Mouse (Mus musculus) liver, embryonic 14.5 days (tissue): ENCODE data around the gene Rpl18a. TPM values are rescaled to one million over a fixed set of nuclear protein-coding genes. Genes with fewer than 3 reads are reported as not detected.

Experiments used
- ATAC-seq: fragments of 200-750 bp; cut with Nextera tagmentation; 2 replicates; pipeline ENCODE4 v1.8.0; 2017; ENCODE audit warnings: moderate number of reproducible peaks, mild to moderate bottlenecking, moderate library complexity; ENCODE audit not compliant: insufficient read depth
- DNase-seq, 3 experiments: peaks; one replicate each; pipeline ENCODE4 v3.0.0-alpha.2; 2012 to 2013; ENCODE audit warnings: low read depth in 3 of 3, low spot score in 3 of 3
- H3K27ac ChIP-seq: fragments of 300-500 bp; sonication (generic); 2 replicates; pipeline ENCODE4 v1.5.1; 2014; ENCODE audit warnings: moderate library complexity, mild to moderate bottlenecking, control low read depth, inconsistent platforms
- H3K27me3 ChIP-seq: fragments of 300-500 bp; sonication (generic); 2 replicates; pipeline ENCODE4 v1.6.1; 2014; ENCODE audit warnings: mild to moderate bottlenecking, low read length, moderate library complexity; ENCODE audit not compliant: control insufficient read depth, insufficient read depth
- H3K36me3 ChIP-seq: fragments of 300-500 bp; sonication (generic); replicated peaks from 2 replicates; pipeline ENCODE4 v1.6.1; 2014; ENCODE audit warnings: low read depth; ENCODE audit not compliant: control insufficient read depth, insufficient read depth
- H3K4me1 ChIP-seq, 2 experiments: fragments of 200-500 bp in 1 of 2; fragments of 300-500 bp in 1 of 2; sonication (generic) in 1 of 2; replicated peaks; 2 replicates each; pipeline ENCODE4 v1.6.1; 2012 to 2014; ENCODE audit warnings: antibody characterized with exemption in 1 of 2, inconsistent platforms in 1 of 2, low read length in 1 of 2; ENCODE audit not compliant: control insufficient read depth in 2 of 2, insufficient read depth in 2 of 2
- H3K4me2 ChIP-seq: fragments of 300-500 bp; sonication (generic); 2 replicates; pipeline ENCODE4 v1.6.1; 2014; ENCODE audit warnings: low read depth, mild to moderate bottlenecking, control low read depth, moderate library complexity
- H3K4me3 ChIP-seq, 2 experiments: fragments of 200-500 bp in 1 of 2; fragments of 300-500 bp in 1 of 2; sonication (generic) in 1 of 2; 2 replicates each; pipeline ENCODE4 v1.5.1; 2012 to 2014; ENCODE audit warnings: low read depth in 2 of 2, low read length in 2 of 2, mild to moderate bottlenecking in 2 of 2, control low read depth in 1 of 2, inconsistent platforms in 1 of 2, moderate library complexity in 1 of 2; ENCODE audit not compliant: insufficient read depth in 1 of 2
- H3K9ac ChIP-seq: fragments of 300-500 bp; sonication (generic); replicated peaks from 2 replicates; pipeline ENCODE4 v1.6.1; 2014; ENCODE audit warnings: mild to moderate bottlenecking, control low read depth, moderate library complexity
- H3K9me3 ChIP-seq: fragments of 300-500 bp; sonication (generic); 2 replicates; pipeline ENCODE4 v1.6.1; 2016; ENCODE audit warnings: low read length, mixed read lengths; ENCODE audit not compliant: control insufficient read depth
- CTCF ChIP-seq: IDR thresholded peaks from 2 replicates; pipeline ENCODE4 v1.5.1; 2016; ENCODE audit warnings: antibody characterized with exemption, low read depth, control low read depth
- EP300 ChIP-seq: IDR thresholded peaks from 2 replicates; pipeline ENCODE4 v1.6.1; 2016; ENCODE audit warnings: antibody characterized with exemption, low read depth
- WGBS: fragments of 180-500 bp; shearing (Covaris S2); extraction: QIAGEN DNeasy Blood & Tissue Kit; methylation state at CpG from one replicate; pipeline ENCODE4 v1.1.7; 2014; ENCODE audit not compliant: insufficient replicate concordance; 5-methylcytosine and 5-hydroxymethylcytosine counted together
- polyA plus RNA-seq, 2 experiments: library from polyadenylated mRNA; depleted of rRNA in 1 of 2; stranded (reverse) in 1 of 2; unstranded in 1 of 2; fragments of >200 nt; fragmentation: Nextera tagmentation in 1 of 2; extraction: Ambion mirVana in 1 of 2; gene quantifications; 2 replicates each; pipeline versions ENCODE4 v1.2.1 to v1.2.3; 2012 to 2014

Gene Rpl18a
- polyA plus RNA-seq, 2 experiments = 2,899 to 3,211 TPM

GRCm38 (mm10) chr8:70933036-70933435 is 35.8 kb upstream of the Rpl18a start:
- Histone ChIP-seq H3K36me3 (no peaks in the 10 kb centered on the region), H3K4me3 (no peak overlapping the region), H3K9ac (no peak overlapping the region), H3K27ac (no peak overlapping the region), H3K4me1 (no peaks in the 10 kb centered on the region), H3K4me2 (no peak overlapping the region), H3K9me3 (no peaks in the 10 kb centered on the region), H3K27me3 (no peaks in the 10 kb centered on the region)
- DNase-seq = no peak
- 77% methylated on average over 4 of the region's 4 CpGs for WGBS
- no peak for ATAC-seq
- TF ChIP-seq EP300 = no peak
- no peak for TF ChIP-seq CTCF

GRCm38 (mm10) chr8:70931731-70932130 is 34.5 kb upstream of the Rpl18a start:
- TF ChIP-seq EP300 (no peak), CTCF (no peak)
- Histone ChIP-seq H3K4me1 (no peaks in the 10 kb centered on the region), H3K27ac (no peak overlapping the region), H3K4me3 (no peak overlapping the region), H3K27me3 (no peaks in the 10 kb centered on the region), H3K4me2 (no peak overlapping the region), H3K9ac (no peak overlapping the region), H3K36me3 (no peaks in the 10 kb centered on the region), H3K9me3 (no peaks in the 10 kb centered on the region)
- WGBS = 82% methylated on average over 11 of the region's 11 CpGs
- ATAC-seq = no peak
- DNase-seq = no peak

- Histone ChIP-seq H3K9me3 (no peaks in the 10 kb centered on the region), H3K4me2 (no peak overlapping the region), H3K4me1 (no peaks in the 10 kb centered on the region), H3K4me3 (no peak overlapping the region), H3K27ac (no peak overlapping the region), H3K27me3 (no peaks in the 10 kb centered on the region), H3K9ac (no peak overlapping the region), H3K36me3 (no peaks in the 10 kb centered on the region)
- DNase-seq = no peak
- TF ChIP-seq EP300 = no peak
- TF ChIP-seq CTCF = no peak
- ATAC-seq = no peak
- 35% methylated on average over 5 of the region's 5 CpGs for WGBS
Observed at GRCm38 (mm10) chr8:70928778-70929322, 31.6 kb upstream of the Rpl18a start.

- Histone ChIP-seq H3K4me1 (no peaks in the 10 kb centered on the region), H3K9me3 (no peaks in the 10 kb centered on the region), H3K27me3 (no peaks in the 10 kb centered on the region), H3K4me2 (no peak overlapping the region), H3K36me3 (no peaks in the 10 kb centered on the region), H3K27ac (no peak overlapping the region), H3K9ac (no peak overlapping the region), H3K4me3 (no peak overlapping the region)
- 78% methylated on average over 3 of the region's 3 CpGs for WGBS
- DNase-seq (no peak), ATAC-seq (no peak)
- TF ChIP-seq EP300 = no peak
- TF ChIP-seq CTCF = no peak
Observed at GRCm38 (mm10) chr8:70928096-70928495, 30.9 kb upstream of the Rpl18a start.

GRCm38 (mm10) chr8:70926396-70926795 is 29.2 kb upstream of the Rpl18a start:
- no peak for DNase-seq
- H3K9ac ChIP-seq = no peak overlapping the region
- no peaks in the 10 kb centered on the region for H3K36me3 ChIP-seq
- WGBS = 68% methylated on average over 5 of the region's 5 CpGs
- no peak overlapping the region for H3K27ac ChIP-seq
- TF ChIP-seq CTCF = no peak
- H3K4me3 ChIP-seq = no peak overlapping the region
- H3K4me2 ChIP-seq = no peak overlapping the region
- ATAC-seq = no peak
- H3K4me1 ChIP-seq = no peaks in the 10 kb centered on the region
- H3K27me3 ChIP-seq = no peaks in the 10 kb centered on the region
- no peaks in the 10 kb centered on the region for H3K9me3 ChIP-seq
